In genomic region chr7:110613381-110614132, GRCm38 (mm10) we compare ENCODE assay signal across 8 mouse cellular contexts. TPM values are rescaled to one million over a fixed set of nuclear protein-coding genes. Genes with fewer than 3 reads are reported as not detected.
DNase-seq lines count a peak whose midpoint lies in the region; ATAC-seq and TF ChIP-seq lines count a peak whose summit lies in the region.

No protein-coding gene starts in this region.

- H3K27ac ChIP-seq in kidney, adult 2 months (ENCODE audit: insufficient read depth, low read depth, low read length), result peak overlapping the region; percentile 95
- peak overlapping the region; percentile 84; the same call in 1 of the 2 replicates for H3K27ac ChIP-seq in ES-E14 (ENCODE audit: insufficient read depth, low read depth, low read length, poor library complexity, severe bottlenecking)
- peak overlapping the region; percentile 98 for H3K27ac ChIP-seq in forebrain, embryonic 16.5 days (ENCODE audit: low read length)
- H3K27ac ChIP-seq in liver, embryonic 13.5 days, result peak overlapping the region; percentile 83

- no peaks in the 10 kb centered on the region for H3K27me3 ChIP-seq in kidney, adult 2 months (replicated peaks; ENCODE audit: control insufficient read depth, insufficient read depth, low read length)
- 0 out of 2 replicates have a peak, but pooled peaks cover 6% of the 10 kb centered on the region for H3K27me3 ChIP-seq in forebrain, embryonic 16.5 days (replicated peaks; ENCODE audit: control insufficient read depth, insufficient read depth, low read length)
- peaks cover 73% of the 10 kb centered on the region for H3K27me3 ChIP-seq in liver, embryonic 13.5 days

- DNase-seq in kidney, adult 2 months, result peak; percentile 25
- no peak for DNase-seq in kidney, postnatal 25 days
- DNase-seq in ES-E14 (ENCODE audit: low read depth, low spot score), result no peak
- no peak for DNase-seq in liver, embryonic 13.5 days
- no peak for DNase-seq in urinary bladder, postnatal 25 days (ENCODE audit: low spot score)
- no peak for DNase-seq in gastrocnemius, postnatal 25 days
- no peak for DNase-seq in adrenal gland, adult 8-10 months

- H3K4me3 ChIP-seq in kidney, adult 2 months (ENCODE audit: insufficient read depth, low read depth, low read length), result peak overlapping the region; percentile 81
- peak overlapping the region; percentile 79 to 97 for H3K4me3 ChIP-seq in ES-E14 (ENCODE audit: insufficient read depth in 1 of 2, low read depth in 1 of 2, low read length in 2 of 2, poor library complexity in 1 of 2, severe bottlenecking in 1 of 2)
- peak overlapping the region; percentile 88 for H3K4me3 ChIP-seq in forebrain, embryonic 16.5 days (replicated peaks; ENCODE audit: low read length)
- H3K4me3 ChIP-seq in liver, embryonic 13.5 days (replicated peaks), result peak overlapping the region; percentile 64

- in situ Hi-C loops in ES-E14 (cut with MboI; ENCODE audit: low sequenced_read_pairs in 2 of 2, unreplicated experiment in 2 of 2), result no loop called here

- peak; percentile 7 for ATAC-seq in forebrain, embryonic 16.5 days
- no peak for ATAC-seq in liver, embryonic 13.5 days (ENCODE audit: low read depth)

- no peak for TF ChIP-seq POLR2A in kidney, adult 2 months (IDR thresholded peaks at IDR 0.05; ENCODE audit: low read depth, low read length)

- H3K4me1 ChIP-seq in kidney, adult 2 months (ENCODE audit: control insufficient read depth, insufficient read depth, low read length), result peaks cover 2% of the 10 kb centered on the region; the same call in 1 of the 2 replicates
- H3K4me1 ChIP-seq in ES-E14 (ENCODE audit: control insufficient read depth in 2 of 2, insufficient read depth in 2 of 2, low read length in 2 of 2, poor library complexity in 1 of 2), result peaks cover 0 to 3% of the 10 kb centered on the region in 2 experiments; a peak in 2 of 4 replicates
- H3K4me1 ChIP-seq in forebrain, embryonic 16.5 days (replicated peaks; ENCODE audit: control insufficient read depth, insufficient read depth, low read length), result peaks cover 17% of the 10 kb centered on the region
- H3K4me1 ChIP-seq in liver, embryonic 13.5 days (replicated peaks), result peaks cover 23% of the 10 kb centered on the region

- TF ChIP-seq CTCF in kidney, adult 2 months (conservative IDR thresholded peaks at IDR 0.05; ENCODE audit: insufficient read depth, insufficient read length, low read depth, low read length), result no peak

- 2% methylated on average over 17 of the region's 17 CpGs for WGBS in kidney, adult 2 months
- 2% methylated on average over 17 of the region's 17 CpGs for whole genome bisulfite sequencing in forebrain, embryonic 16.5 days
- 5% methylated on average over 17 of the region's 17 CpGs for WGBS in liver, embryonic 13.5 days (ENCODE audit: insufficient replicate concordance)

- peak overlapping the region; percentile 80; the same call in 1 of the 2 replicates for H3K9ac ChIP-seq in ES-E14 (ENCODE audit: insufficient read depth, low read depth, low read length, poor library complexity, severe bottlenecking)
- peak overlapping the region; percentile 95 for H3K9ac ChIP-seq in forebrain, embryonic 16.5 days (replicated peaks; ENCODE audit: low read depth, low read length)
- H3K9ac ChIP-seq in liver, embryonic 13.5 days, result 0 out of 2 replicates have a peak overlapping the region, but pooled peaks have one; percentile 67

- no peaks in the 10 kb centered on the region for H3K36me3 ChIP-seq in kidney, adult 2 months (ENCODE audit: control insufficient read depth, insufficient read depth, low read length)
- H3K36me3 ChIP-seq in ES-E14 (ENCODE audit: control insufficient read depth, insufficient read depth, low read length, poor library complexity, severe bottlenecking), result no peaks in the 10 kb centered on the region
- no peaks in the 10 kb centered on the region for H3K36me3 ChIP-seq in forebrain, embryonic 16.5 days (ENCODE audit: control insufficient read depth, insufficient read depth)
- no peaks in the 10 kb centered on the region for H3K36me3 ChIP-seq in liver, embryonic 13.5 days

- no peaks in the 10 kb centered on the region for H3K9me3 ChIP-seq in ES-E14 (ENCODE audit: control insufficient read depth, insufficient read depth, low read depth, low read length)
- H3K9me3 ChIP-seq in forebrain, embryonic 16.5 days (ENCODE audit: control insufficient read depth, low read length), result no peaks in the 10 kb centered on the region
- H3K9me3 ChIP-seq in liver, embryonic 13.5 days (replicated peaks), result no peaks in the 10 kb centered on the region

- peak overlapping the region; percentile 87 for H3K4me2 ChIP-seq in forebrain, embryonic 16.5 days (ENCODE audit: low read length)
- peak overlapping the region; percentile 70 for H3K4me2 ChIP-seq in liver, embryonic 13.5 days

TF ChIP-seq in ES-E14, 5 proteins besides CTCF, POLR2A, EP300 and RAD21:
- TF ChIP-seq MAFK (IDR thresholded peaks at IDR 0.05; ENCODE audit: insufficient read depth, low read depth, low read length), result no peak
- no peak for TF ChIP-seq CHD2 (IDR thresholded peaks at IDR 0.05; ENCODE audit: low read depth, low read length)
- TF ChIP-seq HCFC1 (IDR thresholded peaks at IDR 0.05; ENCODE audit: borderline replicate concordance, insufficient read depth, low read length), result no peak
- TF ChIP-seq ZC3H11A (IDR thresholded peaks at IDR 0.05; ENCODE audit: borderline replicate concordance, low read depth, low read length), result no peak
- no peak for TF ChIP-seq ZNF384 (IDR thresholded peaks at IDR 0.05; ENCODE audit: low read depth, low read length)

RNA-seq across cellular contexts. Expression of gene Sbf2, which starts 1.2 kb away (rescaled TPM):
- 23.3 and 24.9 TPM in 2 replicates for polyA plus RNA-seq in kidney, adult 2 months (2012; rRNA removed)
- 17.4 and 21.6 TPM in 2 replicates for total RNA-seq in ES-E14 (2012; rRNA removed)
- polyA plus RNA-seq in forebrain, embryonic 16.5 days (2015; fragmentation: Nextera tagmentation; extraction: Ambion mirVana), result 75.4 and 75.7 TPM in 2 replicates
- polyA plus RNA-seq in liver, embryonic 13.5 days (2015; fragmentation: Nextera tagmentation; extraction: Ambion mirVana), result 5.3 and 5.4 TPM in 2 replicates
- total RNA-seq in gastrocnemius, postnatal 25 days (2021), result 10 to 100 TPM; 11.2 to 12.4 TPM
- total RNA-seq in adrenal gland, adult 8-10 months (2022), result 10 to 100 TPM; 39.5 to 68.9 (median 55.1) TPM

RNA-seq across cellular contexts. Expression of gene Adm, which starts 13.9 kb away (rescaled TPM):
- 12.0 and 13.2 TPM in 2 replicates for polyA plus RNA-seq in kidney, adult 2 months (2012; rRNA removed)
- total RNA-seq in ES-E14 (2012; rRNA removed), result 4.0 and 6.2 TPM in 2 replicates
- 3.8 and 6.4 TPM in 2 replicates for polyA plus RNA-seq in forebrain, embryonic 16.5 days (2015; fragmentation: Nextera tagmentation; extraction: Ambion mirVana)
- polyA plus RNA-seq in liver, embryonic 13.5 days (2015; fragmentation: Nextera tagmentation; extraction: Ambion mirVana), result 4.2 and 5.1 TPM in 2 replicates
- 1 to 10 TPM; 3.1 to 3.4 TPM for total RNA-seq in gastrocnemius, postnatal 25 days (2021)
- 10 to 100 TPM; 21.2 to 81.4 (median 35.9) TPM for total RNA-seq in adrenal gland, adult 8-10 months (2022)
